Mouse (Mus musculus) yolk sac, embryonic 10.5 days (tissue): ENCODE results near the gene C2.
"Not testable (repeated sequence)": the region's sequence is repeated elsewhere in the genome, so short reads cannot be mapped to it uniquely, and the experiment has no call there.

ENCODE experiments used
- DNase-seq: peaks from one replicate; pipeline ENCODE4 v3.0.0-alpha.2; 2017; ENCODE audit warnings: low spot score

C2 gene

GRCm38 (mm10) chr17:34830776-34831175, 67.3 kb downstream of the C2 start:
- not testable (repeated sequence) for DNase-seq

- no peak for DNase-seq
Measured at GRCm38 (mm10) chr17:34814818-34815370, 83.2 kb downstream of the C2 start.

DNA sequence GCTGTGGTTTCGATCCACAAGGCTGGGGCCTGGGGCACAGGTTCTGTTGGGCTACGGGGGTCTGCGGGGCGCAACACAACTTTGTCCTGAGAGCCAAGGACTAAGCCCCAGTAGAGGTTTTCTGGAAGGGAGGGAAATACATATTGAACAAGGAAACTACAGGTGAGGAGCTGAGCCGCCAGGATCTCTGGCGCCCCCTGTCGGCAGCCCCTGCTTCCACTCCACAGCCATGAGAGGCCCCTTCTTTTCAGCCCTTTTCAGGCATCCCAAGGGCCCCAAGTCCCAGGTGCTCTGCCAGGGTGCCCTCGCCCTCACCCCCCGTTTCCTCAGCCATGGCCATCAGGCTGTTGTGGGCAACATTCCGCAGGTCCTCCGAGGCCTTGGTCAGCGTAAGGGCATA, 84.3 kb downstream of the C2 start:
- DNase-seq, result not testable (repeated sequence)
